Mouse (Mus musculus): ENCODE measurements around the gene C6. TPM values are rescaled to one million over a fixed set of nuclear protein-coding genes. Genes with fewer than 3 reads are reported as not detected.

The C6 gene
- total and polyA plus RNA-seq, 3 experiments = not detected

DNA sequence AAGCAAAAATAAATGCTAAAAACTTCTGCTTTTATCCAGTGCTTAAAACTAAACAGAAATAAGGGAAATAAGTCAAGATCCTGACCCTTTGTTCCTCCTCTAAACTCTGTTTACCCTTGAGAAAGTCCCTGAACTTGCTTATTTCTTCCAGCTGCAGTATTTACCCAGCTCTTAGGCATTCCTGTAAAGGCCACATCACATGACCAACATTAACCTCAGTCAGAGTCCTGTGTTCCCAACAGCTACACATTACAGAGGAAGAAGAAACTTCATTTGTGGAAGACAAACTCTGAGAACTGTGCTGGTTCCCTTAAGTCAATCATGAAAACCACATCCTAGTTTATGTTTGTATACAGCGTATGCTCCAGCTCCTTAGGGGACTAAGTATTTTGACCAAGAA is 7.2 kb downstream of the C6 start:
- no peaks in the 10 kb centered on the region for H3K27me3 ChIP-seq (ENCODE audit: control insufficient read depth in 1 of 2, insufficient read depth in 2 of 2, low read length in 2 of 2)
- TF ChIP-seq UBTF (IDR thresholded peaks at IDR 0.05; ENCODE audit: borderline replicate concordance, insufficient read depth, low read depth, low read length) (no peak), ZC3H11A (IDR thresholded peaks at IDR 0.05; ENCODE audit: low read depth, low read length) (no peak), SMC3 (IDR thresholded peaks at IDR 0.05; ENCODE audit: low read depth, low read length) (no peak), E2F4 (IDR thresholded peaks at IDR 0.05; ENCODE audit: borderline replicate concordance, low read depth, low read length) (no peak), CHD2 (IDR thresholded peaks at IDR 0.05; ENCODE audit: low read length) (no peak), ELF1 (IDR thresholded peaks at IDR 0.05; ENCODE audit: low read depth, low read length) (no peak), CTCF (IDR thresholded peaks at IDR 0.05 in 2 of 3, conservative IDR thresholded peaks at IDR 0.05 in 1 of 3; ENCODE audit: control insufficient read depth in 1 of 3, insufficient read depth in 1 of 3, low read depth in 2 of 3, low read length in 3 of 3, poor library complexity in 1 of 3, severe bottlenecking in 1 of 3) (no peak), ZKSCAN1 (IDR thresholded peaks at IDR 0.05; ENCODE audit: low read depth, low read length) (no peak), USF2 (IDR thresholded peaks at IDR 0.05; ENCODE audit: borderline replicate concordance in 1 of 2, insufficient read depth in 1 of 2, low read depth in 1 of 2, low read length in 2 of 2) (no peak), TAL1 (IDR thresholded peaks at IDR 0.05; ENCODE audit: low read length) (no peak), GATA1 (IDR thresholded peaks at IDR 0.05; ENCODE audit: low read depth, low read length) (no peak), CHD1 (IDR thresholded peaks at IDR 0.05; ENCODE audit: low read depth, low read length) (no peak), MAX (IDR thresholded peaks at IDR 0.05; ENCODE audit: low read length) (no peak), MYC (IDR thresholded peaks at IDR 0.05; ENCODE audit: low read depth, low read length) (no peak), TBP (IDR thresholded peaks at IDR 0.05; ENCODE audit: low read depth, low read length) (no peak)
- no peak overlapping the region for H3K9ac ChIP-seq (ENCODE audit: control insufficient read depth, low read depth, low read length, poor library complexity, severe bottlenecking)
- H3K27ac ChIP-seq (ENCODE audit: control insufficient read depth, low read depth, low read length) = no peak overlapping the region
- no peak for DNase-seq (ENCODE audit: low read depth, low spot score)
- H3K36me3 ChIP-seq (ENCODE audit: control insufficient read depth in 1 of 2, insufficient read depth in 2 of 2, low read length in 2 of 2) = no peaks in the 10 kb centered on the region
- H3K4me1 ChIP-seq (ENCODE audit: control insufficient read depth in 1 of 2, insufficient read depth in 2 of 2, low read length in 2 of 2) = no peaks in the 10 kb centered on the region
- H3K79me2 ChIP-seq (ENCODE audit: control insufficient read depth, insufficient read depth, low read length, poor library complexity) = no peaks in the 10 kb centered on the region
- no peaks in the 10 kb centered on the region for H3K9me3 ChIP-seq (replicated peaks; ENCODE audit: insufficient read depth, low read length)
- no peak overlapping the region for H3K4me3 ChIP-seq (ENCODE audit: control insufficient read depth in 1 of 2, insufficient read depth in 1 of 2, low read depth in 2 of 2, low read length in 2 of 2)

DNA sequence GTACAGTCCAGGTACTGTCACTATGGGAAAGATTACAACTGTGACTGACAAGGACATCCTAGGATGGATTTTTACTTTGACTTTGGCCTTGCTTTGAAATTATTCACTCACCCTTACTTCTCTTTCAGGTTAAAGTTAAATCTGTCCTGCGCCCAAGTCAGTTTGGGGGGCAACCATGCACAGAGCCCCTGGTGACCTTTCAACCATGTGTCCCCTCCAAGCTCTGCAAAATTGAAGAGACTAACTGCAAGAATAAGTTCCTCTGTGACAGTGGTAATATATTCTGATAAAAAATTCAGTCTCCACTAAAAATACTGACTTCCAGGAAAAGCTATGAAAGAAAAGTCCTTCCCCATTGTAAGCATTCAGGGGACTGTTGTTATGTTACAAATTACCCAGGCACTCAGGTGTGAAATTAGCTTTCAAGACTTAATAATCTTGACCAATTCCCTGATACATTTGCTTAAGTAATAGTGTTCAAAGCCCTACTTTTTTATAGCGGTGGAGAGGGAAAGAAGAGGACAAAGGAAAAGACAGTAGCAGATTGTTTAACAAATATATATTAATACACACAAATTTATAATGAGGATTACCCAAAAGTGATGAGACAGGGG is 8.1 kb downstream of the C6 start:
- no peak for TF ChIP-seq JUND (IDR thresholded peaks at IDR 0.05; ENCODE audit: low read depth, low read length)
- TF ChIP-seq ETS1 (IDR thresholded peaks at IDR 0.05; ENCODE audit: low read depth, low read length) = no peak
- no peak for TF ChIP-seq EP300 (IDR thresholded peaks at IDR 0.05; ENCODE audit: low read depth in 1 of 2, low read length in 2 of 2)
- no peak for TF ChIP-seq GATA1 (IDR thresholded peaks at IDR 0.05; ENCODE audit: low read depth, low read length)
- TF ChIP-seq MAZ (IDR thresholded peaks at IDR 0.05; ENCODE audit: low read depth, low read length) = no peak
- no peak for TF ChIP-seq MYB (IDR thresholded peaks at IDR 0.05; ENCODE audit: low read depth, low read length)
- TF ChIP-seq TAL1 (IDR thresholded peaks at IDR 0.05; ENCODE audit: low read length) = no peak
- no peak for TF ChIP-seq CHD2 (IDR thresholded peaks at IDR 0.05; ENCODE audit: low read length)
- no peak for TF ChIP-seq RCOR1 (IDR thresholded peaks at IDR 0.05; ENCODE audit: low read depth, low read length)
- no peak for TF ChIP-seq USF2 (IDR thresholded peaks at IDR 0.05; ENCODE audit: borderline replicate concordance in 1 of 2, insufficient read depth in 1 of 2, low read depth in 1 of 2, low read length in 2 of 2)
- TF ChIP-seq E2F4 (IDR thresholded peaks at IDR 0.05; ENCODE audit: borderline replicate concordance, low read depth, low read length) = no peak
- no peak for TF ChIP-seq ZC3H11A (IDR thresholded peaks at IDR 0.05; ENCODE audit: low read depth, low read length)
- TF ChIP-seq POLR2A (IDR thresholded peaks at IDR 0.05; ENCODE audit: control insufficient read depth in 1 of 2, insufficient read depth in 1 of 2, low read depth in 1 of 2, low read length in 2 of 2, poor library complexity in 1 of 2) = no peak
- no peak for TF ChIP-seq ELF1 (IDR thresholded peaks at IDR 0.05; ENCODE audit: low read depth, low read length)
- no peak for TF ChIP-seq MYC (IDR thresholded peaks at IDR 0.05; ENCODE audit: low read depth, low read length)
- TF ChIP-seq ZKSCAN1 (IDR thresholded peaks at IDR 0.05; ENCODE audit: low read depth, low read length) = no peak
- TF ChIP-seq BHLHE40 (IDR thresholded peaks at IDR 0.05; ENCODE audit: borderline replicate concordance, low read depth, low read length) = no peak
- TF ChIP-seq KAT2A (conservative IDR thresholded peaks at IDR 0.05; ENCODE audit: low read depth, low read length) = no peak
- TF ChIP-seq UBTF (IDR thresholded peaks at IDR 0.05; ENCODE audit: borderline replicate concordance, insufficient read depth, low read depth, low read length) = no peak
- no peaks in the 10 kb centered on the region for H3K9me3 ChIP-seq (replicated peaks; ENCODE audit: insufficient read depth, low read length)
- no peak overlapping the region for H3K4me3 ChIP-seq (ENCODE audit: control insufficient read depth in 1 of 2, insufficient read depth in 1 of 2, low read depth in 2 of 2, low read length in 2 of 2)
- no peak for DNase-seq (ENCODE audit: low read depth, low spot score)
- H3K27ac ChIP-seq (ENCODE audit: control insufficient read depth, low read depth, low read length) = no peak overlapping the region
- no peaks in the 10 kb centered on the region for H3K79me2 ChIP-seq (ENCODE audit: control insufficient read depth, insufficient read depth, low read length, poor library complexity)
- no peak overlapping the region for H3K9ac ChIP-seq (ENCODE audit: control insufficient read depth, low read depth, low read length, poor library complexity, severe bottlenecking)
- no peaks in the 10 kb centered on the region for H3K4me1 ChIP-seq (ENCODE audit: control insufficient read depth in 1 of 2, insufficient read depth in 2 of 2, low read length in 2 of 2)
- no peaks in the 10 kb centered on the region for H3K27me3 ChIP-seq (ENCODE audit: control insufficient read depth in 1 of 2, insufficient read depth in 2 of 2, low read length in 2 of 2)
- no peaks in the 10 kb centered on the region for H3K36me3 ChIP-seq (ENCODE audit: control insufficient read depth in 1 of 2, insufficient read depth in 2 of 2, low read length in 2 of 2)

Data from MEL (cell line).